In the genomic region with DNA sequence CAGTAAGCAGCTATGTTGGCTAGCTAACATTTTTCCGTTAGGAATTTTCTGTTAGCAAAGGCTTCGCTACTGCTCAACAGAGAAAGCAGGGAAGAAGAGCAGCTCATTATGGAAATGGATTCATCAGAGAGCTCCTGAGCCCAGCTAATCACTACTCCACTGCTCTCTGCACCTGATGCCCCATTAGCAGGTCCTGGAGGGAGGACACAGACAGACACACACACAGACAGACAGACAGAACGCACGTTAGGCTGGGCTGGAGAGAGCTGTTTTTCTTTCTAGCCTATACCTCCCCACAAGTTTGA, we compare ENCODE assay signal across 9 mouse cellular contexts. TPM values are rescaled to one million over a fixed set of nuclear protein-coding genes. Genes with fewer than 3 reads are reported as not detected.
DNase-seq lines count a peak whose midpoint lies in the region; ATAC-seq and TF ChIP-seq lines count a peak whose summit lies in the region.
"Had no signal": no experiment of that assay in that cellular context is flagged by ENCODE, and none has a peak within 500 bp of the region (broad histone marks: within the 10 kb centered on the region; RNA-seq: fewer than 3 reads in every experiment).

No protein-coding gene starts in this region.

- H3K9ac ChIP-seq in heart, embryonic 16.5 days (ENCODE audit: low read length), result peak overlapping the region; percentile 74
- peak overlapping the region; percentile 41 for H3K9ac ChIP-seq in midbrain, embryonic 12.5 days (replicated peaks)

- peaks cover 50% of the 10 kb centered on the region for H3K4me1 ChIP-seq in heart, embryonic 16.5 days (ENCODE audit: control insufficient read depth, insufficient read depth, low read length)
- H3K4me1 ChIP-seq in hindbrain, embryonic 10.5 days (replicated peaks), result peaks cover 38% of the 10 kb centered on the region
- H3K4me1 ChIP-seq in midbrain, embryonic 12.5 days, result peaks cover 32% of the 10 kb centered on the region

- H3K9me3 ChIP-seq in heart, embryonic 16.5 days (replicated peaks; ENCODE audit: control insufficient read depth, low read length), result no peaks in the 10 kb centered on the region
- no peaks in the 10 kb centered on the region for H3K9me3 ChIP-seq in hindbrain, embryonic 10.5 days
- no peaks in the 10 kb centered on the region for H3K9me3 ChIP-seq in midbrain, embryonic 12.5 days

- no peak for DNase-seq in heart, adult 18-20 months
- DNase-seq in brain, embryonic 14.5 days (ENCODE audit: low read depth), result peak; percentile 80
- DNase-seq in hindbrain, embryonic 10.5 days (ENCODE audit: low spot score), result no peak
- no peak for DNase-seq in adrenal gland, postnatal 14 days
- DNase-seq in gastrocnemius, postnatal 10 days, result no peak
- no peak for DNase-seq in adrenal gland, postnatal 10 days

- peak overlapping the region; percentile 98 for H3K27ac ChIP-seq in heart, embryonic 16.5 days (ENCODE audit: low read length)
- peak overlapping the region; percentile 85 for H3K27ac ChIP-seq in hindbrain, embryonic 10.5 days
- H3K27ac ChIP-seq in midbrain, embryonic 12.5 days (replicated peaks), result peak overlapping the region; percentile 98

- H3K4me2 ChIP-seq in heart, embryonic 16.5 days (ENCODE audit: low read depth, low read length), result peak overlapping the region; percentile 54
- H3K4me2 ChIP-seq in midbrain, embryonic 12.5 days (replicated peaks), result peak overlapping the region; percentile 25; the same call in 1 of the 2 replicates

- ATAC-seq in heart, embryonic 16.5 days (replicated peaks; ENCODE audit: extremely low read depth, insufficient read depth, low FRiP score), result no peak
- ATAC-seq in midbrain, embryonic 12.5 days (ENCODE audit: low FRiP score, low read depth), result peak; percentile 52

- no peak for TF ChIP-seq POLR2A in brain, embryonic 14.5 days (IDR thresholded peaks at IDR 0.05; ENCODE audit: borderline replicate concordance, extremely low read depth, insufficient read depth, insufficient read length, poor library complexity, severe bottlenecking)

- no peak for TF ChIP-seq CTCF in brain, embryonic 14.5 days (IDR thresholded peaks at IDR 0.05; ENCODE audit: borderline replicate concordance, extremely low read depth, insufficient read depth, insufficient read length)

- peaks cover 49% of the 10 kb centered on the region for H3K36me3 ChIP-seq in heart, embryonic 16.5 days (ENCODE audit: control insufficient read depth, insufficient read depth)
- H3K36me3 ChIP-seq in hindbrain, embryonic 10.5 days, result peaks cover 73% of the 10 kb centered on the region
- peaks cover 52% of the 10 kb centered on the region for H3K36me3 ChIP-seq in midbrain, embryonic 12.5 days

- no peaks in the 10 kb centered on the region for H3K27me3 ChIP-seq in heart, embryonic 16.5 days (ENCODE audit: control insufficient read depth, insufficient read depth, low read length)
- no peaks in the 10 kb centered on the region for H3K27me3 ChIP-seq in hindbrain, embryonic 10.5 days (ENCODE audit: insufficient read depth, poor library complexity, severe bottlenecking)
- H3K27me3 ChIP-seq in midbrain, embryonic 12.5 days, result no peaks in the 10 kb centered on the region

- H3K4me3 ChIP-seq in heart, embryonic 16.5 days (ENCODE audit: low read length), result no peak overlapping the region
- no peak overlapping the region for H3K4me3 ChIP-seq in hindbrain, embryonic 10.5 days
- no peak overlapping the region for H3K4me3 ChIP-seq in midbrain, embryonic 12.5 days

- WGBS in heart, embryonic 16.5 days, result 38% methylated on average over 4 of the region's 4 CpGs
- WGBS in hindbrain, embryonic 10.5 days, result 60% methylated on average over 4 of the region's 4 CpGs
- 66% methylated on average over 4 of the region's 4 CpGs for WGBS in midbrain, embryonic 12.5 days

RNA-seq across cellular contexts. Expression of a gene that starts 26.2 kb away (rescaled TPM):
- 39.8 and 46.7 TPM in 2 replicates for polyA plus RNA-seq in heart, embryonic 16.5 days (2015; fragmentation: Nextera tagmentation; extraction: Ambion mirVana)
- total RNA-seq in heart, adult 18-20 months (2021), result 10 to 100 TPM; 18.9 to 19.1 TPM
- 101 and 113 TPM in 2 replicates for polyA plus RNA-seq in brain, embryonic 14.5 days (2012; rRNA removed)
- polyA plus RNA-seq in hindbrain, embryonic 10.5 days (2016; fragmentation: Nextera tagmentation; extraction: Ambion mirVana), result 61.6 and 63.9 TPM in 2 replicates
- polyA plus RNA-seq in midbrain, embryonic 12.5 days (2016; fragmentation: Nextera tagmentation; extraction: Ambion mirVana), result 52.4 and 53.8 TPM in 2 replicates
- total RNA-seq in adrenal gland, postnatal 14 days (2021), result 59.6 and 67.1 TPM in 2 replicates
- total RNA-seq in gastrocnemius, postnatal 10 days (2021), result 10 to 100 TPM; 22.3 to 27.1 TPM
- total RNA-seq in adrenal gland, postnatal 10 days (2021), result 10 to 100 TPM; 53.4 to 62.7 TPM
- total RNA-seq: megakaryocyte-erythroid progenitor cell, adult 5-6 weeks had no signal

RNA-seq across cellular contexts. Expression of a gene that starts 26.6 kb away (rescaled TPM):
- polyA plus RNA-seq in heart, embryonic 16.5 days (2015; fragmentation: Nextera tagmentation; extraction: Ambion mirVana), result 0.17 and 2.1 TPM in 2 replicates
- total RNA-seq in heart, adult 18-20 months (2021), result not detected
- 0.10 and 0.22 TPM in 2 replicates for polyA plus RNA-seq in brain, embryonic 14.5 days (2012; rRNA removed)
- polyA plus RNA-seq in hindbrain, embryonic 10.5 days (2016; fragmentation: Nextera tagmentation; extraction: Ambion mirVana), result not detected in 2 replicates
- polyA plus RNA-seq in midbrain, embryonic 12.5 days (2016; fragmentation: Nextera tagmentation; extraction: Ambion mirVana), result not detected in 2 replicates
- total RNA-seq in adrenal gland, postnatal 14 days (2021), result 0.41 TPM in 1 of 2 replicates, not detected in the other
- total RNA-seq in gastrocnemius, postnatal 10 days (2021), result not detected
- under 1 TPM in 1 of 2 experiments, not detected in 1; 0.42 TPM for total RNA-seq in adrenal gland, postnatal 10 days (2021)
- total RNA-seq: megakaryocyte-erythroid progenitor cell, adult 5-6 weeks had no signal
